Mouse (Mus musculus) adrenal gland, adult (tissue): ENCODE measurements around the gene Muc2.
A peak's percentile ranks its signal among the peaks of the same experiment; 100 is the strongest.
"Not testable (repeated sequence)": the region's sequence is repeated elsewhere in the genome, so short reads cannot be mapped to it uniquely, and the experiment has no call there.

Experiments used
- DNase-seq, 2 experiments: peaks; one replicate each; pipeline ENCODE4 v3.0.0; 2022 to 2023; ENCODE audit warnings: low spot score in 1 of 2; ENCODE audit not compliant: inconsistent age in 2 of 2

Muc2 gene

DNA sequence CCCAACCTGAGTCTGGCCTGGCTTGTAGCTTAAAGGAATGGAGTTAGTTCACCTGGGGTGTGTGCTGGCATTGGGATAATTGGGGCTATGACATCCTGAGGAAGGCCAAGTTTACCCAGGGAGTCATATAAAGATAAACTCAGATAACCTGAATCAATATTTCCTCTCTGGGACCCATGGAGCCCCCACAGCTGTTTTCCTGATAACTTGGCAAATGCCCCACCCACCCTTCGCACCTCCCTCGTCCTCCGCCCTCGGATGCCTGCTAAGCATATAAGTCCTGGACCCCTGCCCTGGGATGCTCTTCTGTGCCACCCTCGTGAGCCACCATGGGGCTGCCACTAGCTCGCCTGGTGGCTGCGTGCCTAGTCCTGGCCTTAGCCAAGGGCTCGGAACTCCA, at the start of gene Muc2:
Gene Muc2, plus strand, starts transcription at position 301 of the 400 bp plus-strand sequence.
- no peak for DNase-seq

DNA sequence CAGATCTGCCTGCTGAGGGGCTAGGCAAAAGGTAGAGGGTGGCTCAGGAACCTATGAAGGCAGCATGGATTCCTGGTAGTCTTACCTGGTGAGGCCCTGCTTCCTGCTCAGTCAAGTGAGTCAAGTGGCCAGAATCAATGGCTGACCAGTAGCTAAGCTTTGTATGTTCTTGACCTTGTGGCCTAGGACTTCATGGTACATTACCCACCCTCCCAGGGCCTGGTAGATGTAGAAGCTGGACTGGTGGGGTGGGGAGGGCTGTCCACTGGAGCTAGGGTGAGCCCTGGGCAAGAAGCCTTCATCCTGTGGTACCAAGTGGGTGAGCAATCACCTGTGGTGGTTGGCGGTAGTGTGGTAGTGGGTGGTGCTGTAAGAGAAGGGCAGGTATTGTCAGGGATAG, 47.8 kb upstream of the Muc2 start:
- no peak for DNase-seq

- no peak for DNase-seq
Observed at GRCm38 (mm10) chr7:141643160-141643559, 47.0 kb upstream of the Muc2 start.

DNA sequence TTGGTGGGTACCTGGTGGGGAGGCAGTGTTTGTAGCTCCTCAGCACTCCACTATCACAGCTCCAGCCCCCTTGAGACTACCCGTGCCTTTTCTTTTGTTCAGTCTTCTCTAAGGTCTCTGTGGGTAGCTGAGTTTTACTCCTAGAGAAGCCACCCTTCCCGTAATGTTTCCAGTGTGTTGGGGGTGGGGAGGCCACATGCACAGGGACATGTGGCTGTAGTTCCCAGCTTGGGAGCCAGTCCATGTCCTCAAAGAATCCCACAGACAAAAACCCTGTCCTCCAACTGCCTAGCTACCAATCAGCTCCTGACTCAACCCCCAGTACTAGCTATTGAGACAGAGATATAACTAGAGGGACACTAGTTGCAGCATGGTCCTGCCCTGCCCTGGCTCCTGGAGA, 43.1 kb upstream of the Muc2 start:
- no peak for DNase-seq

DNA sequence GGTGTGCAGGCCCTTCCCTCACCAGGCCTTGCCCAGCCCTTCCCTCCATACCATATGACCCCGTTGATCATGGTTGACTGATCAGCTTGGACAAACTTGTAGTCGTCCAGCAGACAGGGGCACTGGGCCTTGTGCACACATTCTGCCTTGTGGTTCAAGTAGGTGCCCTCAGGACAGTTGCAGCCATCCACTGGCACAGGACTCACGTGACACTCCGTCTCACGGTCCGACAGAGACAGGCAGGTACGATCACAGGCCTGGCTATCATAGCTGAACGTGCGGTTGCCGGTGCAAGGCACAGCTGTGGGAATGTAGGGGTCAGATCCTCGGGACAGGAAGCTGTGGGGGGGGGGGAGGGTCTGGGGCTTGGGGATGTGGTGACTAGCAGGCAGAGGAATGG, 42.3 kb upstream of the Muc2 start:
- no peak for DNase-seq

DNA sequence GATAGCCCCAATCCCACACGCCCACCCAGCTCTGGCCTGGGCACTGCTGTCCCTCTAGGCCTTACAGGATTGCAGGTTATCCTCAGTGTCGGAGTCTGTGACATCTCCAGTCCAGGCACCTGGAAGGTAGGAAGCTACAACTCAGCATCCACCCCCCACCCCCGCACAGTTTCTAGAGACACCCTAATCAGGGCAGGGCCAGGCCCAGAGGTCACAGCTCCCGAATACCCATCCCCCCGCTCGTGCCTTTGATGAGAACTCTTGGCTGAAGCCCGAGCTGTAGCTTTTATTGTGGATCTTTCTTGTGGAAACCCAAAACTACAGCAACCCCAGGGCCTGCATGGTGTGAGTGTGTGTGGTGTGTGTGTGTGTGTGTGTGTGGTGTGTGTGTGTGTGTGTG, 37.9 kb upstream of the Muc2 start:
- no peak for DNase-seq

DNA sequence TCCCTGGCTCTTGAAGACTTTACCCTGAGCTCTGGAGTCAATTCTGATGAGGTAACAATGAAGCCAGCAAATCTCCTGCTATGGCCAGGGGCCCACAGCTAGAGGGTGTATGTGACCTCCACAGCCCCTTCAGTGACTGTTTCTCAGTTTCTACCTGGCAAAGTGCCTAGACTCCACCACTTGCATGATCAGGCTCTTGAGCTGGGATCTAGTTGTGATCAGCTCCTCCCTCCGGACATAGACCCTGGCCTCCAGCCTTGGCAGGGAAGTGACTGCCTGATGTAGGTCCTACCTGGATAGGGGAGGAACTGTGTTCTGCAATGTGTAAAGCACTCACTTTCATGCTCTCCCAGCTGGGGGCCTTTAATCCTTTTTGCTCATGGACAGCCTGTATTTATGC, 29.8 kb upstream of the Muc2 start:
- DNase-seq, result no peak

- DNase-seq, result no peak
Observed at GRCm38 (mm10) chr7:141661481-141661880, 28.7 kb upstream of the Muc2 start.

DNA sequence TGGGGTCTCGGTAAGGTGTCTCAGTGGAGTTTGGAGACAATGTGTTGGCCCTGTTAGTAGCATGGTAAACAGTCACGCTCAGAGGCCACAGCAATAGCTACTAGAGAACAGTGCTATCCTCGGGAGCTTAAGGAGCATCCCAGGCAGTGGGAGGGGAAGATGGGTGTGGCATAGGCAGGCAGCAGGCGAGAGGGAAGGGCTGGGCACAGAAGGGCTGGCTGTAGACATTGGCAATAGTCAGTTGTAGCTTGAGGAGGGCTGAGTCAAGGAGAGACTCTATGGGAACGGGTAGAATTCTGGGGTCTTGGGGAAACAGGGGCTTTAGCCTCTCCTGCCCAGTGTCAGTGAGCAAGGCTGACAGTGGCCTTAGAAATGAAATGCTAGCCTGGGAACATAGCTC, 27.9 kb upstream of the Muc2 start:
- no peak for DNase-seq

- DNase-seq, result peak; percentile 25 to 75
Observed at GRCm38 (mm10) chr7:141666190-141666589, 23.9 kb upstream of the Muc2 start.

- DNase-seq, result not testable (repeated sequence)
Observed at GRCm38 (mm10) chr7:141669097-141669496, 21.0 kb upstream of the Muc2 start.

DNA sequence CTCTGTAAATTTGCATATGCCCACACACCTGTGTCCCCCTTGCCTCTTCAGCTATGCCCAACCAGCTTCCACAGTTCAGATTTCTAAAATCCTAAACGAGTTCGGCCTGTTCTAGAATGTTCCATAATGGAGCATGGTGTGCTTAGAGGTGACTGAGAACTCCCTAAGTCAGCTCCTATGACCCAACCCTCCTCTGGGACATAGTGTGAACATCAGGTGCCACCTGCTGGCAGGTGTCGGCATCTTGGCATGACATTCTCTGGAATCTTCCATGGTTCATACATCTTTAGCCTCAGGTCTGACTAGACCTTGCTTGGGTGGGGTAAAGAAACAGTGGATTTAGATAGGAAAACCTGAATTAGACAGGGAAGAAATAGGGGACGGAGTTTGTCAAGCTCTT, 19.1 kb upstream of the Muc2 start:
- peak in 1 of 2 experiments; percentile 33 for DNase-seq

- DNase-seq, result no peak
Observed at GRCm38 (mm10) chr7:141671626-141672291, 18.4 kb upstream of the Muc2 start.

DNA sequence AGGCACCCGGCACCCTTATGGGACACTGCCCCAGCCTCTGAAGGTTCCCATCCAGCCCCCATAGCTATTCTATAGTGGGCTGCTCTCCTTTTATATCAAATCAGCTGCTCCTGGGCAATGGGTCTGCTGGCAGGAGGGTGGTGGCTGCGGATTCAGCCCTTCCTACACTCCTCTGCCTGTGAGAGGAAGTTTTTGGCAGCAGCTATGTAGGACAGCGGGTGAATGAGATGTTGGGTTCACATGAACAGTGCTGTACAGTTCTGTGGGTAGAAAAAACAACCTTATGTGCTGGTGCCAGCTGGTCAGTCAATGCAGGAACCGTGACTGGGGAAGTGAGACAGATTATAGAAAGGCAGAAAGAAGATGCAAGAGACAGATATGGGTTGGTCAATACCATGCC, 11.2 kb upstream of the Muc2 start:
- no peak for DNase-seq

DNA sequence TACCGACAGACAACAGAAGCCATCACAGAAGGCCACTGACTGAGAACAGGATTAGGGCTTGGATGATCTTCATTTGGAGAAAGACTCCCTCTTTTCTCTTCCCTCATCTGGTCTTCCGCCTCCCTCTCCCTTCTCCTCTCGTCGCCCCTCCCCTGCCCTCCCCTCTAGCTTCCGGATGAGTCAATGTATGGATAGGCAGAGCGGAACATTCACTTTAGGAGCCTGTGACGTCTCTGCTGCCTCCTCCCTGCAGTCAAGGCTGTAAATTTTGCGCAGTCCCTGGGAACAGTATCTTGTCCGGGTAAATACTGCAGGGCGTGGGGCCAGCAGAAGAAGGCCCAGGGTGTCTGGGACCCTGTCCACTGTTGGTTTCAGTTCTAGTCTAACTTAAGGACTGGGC, 2.8 kb upstream of the Muc2 start:
- DNase-seq, result no peak

DNA sequence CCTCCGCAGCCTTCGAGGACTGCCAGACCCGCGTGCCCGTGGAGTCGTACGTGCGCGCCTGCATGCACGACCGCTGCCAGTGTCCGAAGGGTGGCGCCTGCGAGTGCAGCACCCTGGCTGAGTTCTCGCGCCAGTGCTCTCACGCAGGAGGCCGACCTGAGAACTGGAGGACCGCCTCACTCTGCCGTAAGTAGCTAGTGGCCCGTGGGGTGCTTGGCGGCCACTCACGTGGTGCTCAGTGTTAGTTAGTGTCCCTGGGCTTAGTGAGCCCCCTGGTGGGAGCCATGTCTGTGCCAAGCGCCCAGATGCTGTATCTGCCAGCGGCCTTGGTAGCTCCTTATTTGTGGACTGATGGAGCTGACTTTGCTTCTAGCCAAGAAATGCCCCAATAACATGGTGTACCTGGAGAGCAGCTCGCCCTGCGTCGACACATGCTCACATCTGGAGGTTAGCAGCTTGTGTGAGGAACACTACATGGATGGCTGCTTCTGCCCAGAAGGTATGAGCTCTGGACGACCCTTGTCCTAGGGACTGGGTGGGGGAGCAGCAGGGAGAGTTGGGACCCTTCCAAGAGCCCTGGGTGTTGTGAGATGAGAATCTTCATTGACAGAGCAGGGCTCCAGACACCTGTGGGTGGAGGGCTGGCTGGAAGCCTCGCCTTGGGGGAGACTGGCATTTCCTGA, 3.6 kb downstream of the Muc2 start:
- DNase-seq, result peak in 1 of 2 experiments; percentile 29

GRCm38 (mm10) chr7:141694274-141694639, 4.1 kb downstream of the Muc2 start:
- no peak for DNase-seq

- no peak for DNase-seq
Observed at GRCm38 (mm10) chr7:141696538-141696937, 6.4 kb downstream of the Muc2 start.

DNA sequence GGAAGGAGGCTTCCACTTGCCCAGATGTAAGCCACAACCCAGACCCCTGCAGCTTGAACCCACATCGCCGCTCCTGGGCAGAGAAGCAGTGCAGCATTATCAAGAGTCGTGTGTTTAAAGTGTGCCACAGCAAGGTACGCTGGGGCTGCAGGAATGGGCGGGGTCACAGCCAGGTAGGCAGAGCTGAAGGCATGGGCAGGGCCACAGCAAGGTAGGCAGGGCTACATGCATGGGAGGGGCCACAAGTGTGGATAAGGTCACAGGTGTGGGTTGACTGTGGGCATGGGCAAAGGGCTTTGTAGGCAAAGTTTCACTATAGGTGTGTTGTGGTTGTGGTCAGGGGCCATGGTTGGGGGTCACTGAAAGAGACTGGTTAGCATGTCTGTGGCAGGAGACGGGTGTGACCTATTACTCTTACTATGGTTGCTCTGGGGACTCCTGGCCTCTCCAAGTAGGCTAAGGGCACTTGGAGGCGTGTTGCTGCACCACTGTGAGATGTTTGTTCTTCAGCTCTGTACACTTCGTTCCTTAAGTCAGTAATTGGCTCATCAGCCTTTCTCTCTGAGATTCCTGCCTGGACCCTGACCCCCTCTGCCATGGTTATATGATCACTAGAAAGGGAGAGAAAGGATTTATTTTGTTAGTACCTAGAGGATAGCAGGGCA, 9.5 kb downstream of the Muc2 start:
- no peak for DNase-seq

GRCm38 (mm10) chr7:141747451-141748100, 57.4 kb downstream of the Muc2 start:
- no peak for DNase-seq

GRCm38 (mm10) chr7:141752513-141752912, 62.4 kb downstream of the Muc2 start:
- peak in 1 of 2 experiments; percentile 59 for DNase-seq

DNA sequence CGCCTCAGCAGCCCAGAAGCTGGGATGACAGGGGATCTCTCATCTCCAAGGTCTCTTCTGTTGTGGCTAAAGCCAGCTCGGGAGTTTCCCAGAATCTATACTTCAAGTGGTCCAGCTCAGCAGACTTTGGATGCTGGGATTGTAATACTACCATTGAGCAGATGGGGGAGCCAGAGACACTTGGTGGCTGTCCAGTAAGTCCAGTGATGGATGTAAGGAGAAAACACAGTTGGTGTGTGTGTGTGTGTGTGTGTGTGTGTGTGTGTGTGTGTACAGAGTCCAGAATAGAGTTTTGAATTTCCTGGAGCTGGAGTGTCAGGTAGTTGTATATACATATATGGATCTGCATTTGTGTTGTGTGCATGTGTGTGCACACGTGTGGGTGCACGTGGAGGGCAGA, 65.7 kb downstream of the Muc2 start:
- DNase-seq, result peak; percentile 59 to 91
